Mouse (Mus musculus): ENCODE results near the gene C1qtnf6. TPM values are rescaled to one million over a fixed set of nuclear protein-coding genes. Genes with fewer than 3 reads are reported as not detected.

C1qtnf6 gene
- polyA plus RNA-seq, 1 experiment from 2014 or later = 8.5 TPM

GRCm38 (mm10) chr15:78486564-78486963, 44.7 kb downstream of the C1qtnf6 start:
- H3K4me3 ChIP-seq = no peak overlapping the region
- 81% methylated on average over 1 of the region's 1 CpGs for WGBS
- ATAC-seq (ENCODE audit: low read depth) = no peak
- H3K9me3 ChIP-seq = no peaks in the 10 kb centered on the region
- H3K27me3 ChIP-seq = no peaks in the 10 kb centered on the region
- H3K4me1 ChIP-seq (replicated peaks) = no peaks in the 10 kb centered on the region
- no peak overlapping the region for H3K9ac ChIP-seq
- no peak overlapping the region for H3K4me2 ChIP-seq
- no peaks in the 10 kb centered on the region for H3K36me3 ChIP-seq
- no peak overlapping the region for H3K27ac ChIP-seq (replicated peaks)

- H3K4me1 ChIP-seq (replicated peaks) = no peaks in the 10 kb centered on the region
- H3K27me3 ChIP-seq = no peaks in the 10 kb centered on the region
- H3K36me3 ChIP-seq = no peaks in the 10 kb centered on the region
- no peak for ATAC-seq (ENCODE audit: low read depth)
- H3K9ac ChIP-seq = no peak overlapping the region
- no peaks in the 10 kb centered on the region for H3K9me3 ChIP-seq
- no peak overlapping the region for H3K4me3 ChIP-seq
- H3K4me2 ChIP-seq = no peak overlapping the region
- 75% methylated on average over 4 of the region's 4 CpGs for WGBS
- H3K27ac ChIP-seq (replicated peaks) = no peak overlapping the region
Observed at GRCm38 (mm10) chr15:78483311-78483710, 47.9 kb downstream of the C1qtnf6 start.

GRCm38 (mm10) chr15:78482518-78482917, 48.7 kb downstream of the C1qtnf6 start:
- no peak for ATAC-seq (ENCODE audit: low read depth)
- Histone ChIP-seq H3K36me3 (no peaks in the 10 kb centered on the region), H3K4me2 (no peak overlapping the region), H3K9ac (no peak overlapping the region), H3K27ac (replicated peaks) (no peak overlapping the region), H3K4me1 (replicated peaks) (no peaks in the 10 kb centered on the region), H3K27me3 (no peaks in the 10 kb centered on the region), H3K4me3 (no peak overlapping the region), H3K9me3 (no peaks in the 10 kb centered on the region)
- WGBS = 71% methylated on average over 3 of the region's 3 CpGs

- H3K36me3 ChIP-seq = no peaks in the 10 kb centered on the region
- no peaks in the 10 kb centered on the region for H3K9me3 ChIP-seq
- no peak overlapping the region for H3K9ac ChIP-seq
- H3K4me3 ChIP-seq = no peak overlapping the region
- H3K4me2 ChIP-seq = no peak overlapping the region
- H3K4me1 ChIP-seq (replicated peaks) = no peaks in the 10 kb centered on the region
- 56% methylated on average over 9 of the region's 9 CpGs for WGBS
- no peaks in the 10 kb centered on the region for H3K27me3 ChIP-seq
- no peak overlapping the region for H3K27ac ChIP-seq (replicated peaks)
- ATAC-seq (ENCODE audit: low read depth) = no peak
Observed at GRCm38 (mm10) chr15:78481448-78482000, 49.7 kb downstream of the C1qtnf6 start.

GRCm38 (mm10) chr15:78480991-78481390, 50.2 kb downstream of the C1qtnf6 start:
- no peak overlapping the region for H3K4me2 ChIP-seq
- no peaks in the 10 kb centered on the region for H3K27me3 ChIP-seq
- no peaks in the 10 kb centered on the region for H3K4me1 ChIP-seq (replicated peaks)
- no peak overlapping the region for H3K9ac ChIP-seq
- no peaks in the 10 kb centered on the region for H3K9me3 ChIP-seq
- no peak overlapping the region for H3K27ac ChIP-seq (replicated peaks)
- no peak for ATAC-seq (ENCODE audit: low read depth)
- 79% methylated on average over 2 of the region's 2 CpGs for WGBS
- H3K36me3 ChIP-seq = no peaks in the 10 kb centered on the region
- H3K4me3 ChIP-seq = no peak overlapping the region

GRCm38 (mm10) chr15:78480111-78480510, 51.1 kb downstream of the C1qtnf6 start:
- ATAC-seq (ENCODE audit: low read depth) = no peak
- Histone ChIP-seq H3K4me3 (no peak overlapping the region), H3K27me3 (no peaks in the 10 kb centered on the region), H3K4me1 (replicated peaks) (no peaks in the 10 kb centered on the region), H3K27ac (replicated peaks) (no peak overlapping the region), H3K9ac (no peak overlapping the region), H3K4me2 (no peak overlapping the region), H3K36me3 (no peaks in the 10 kb centered on the region), H3K9me3 (no peaks in the 10 kb centered on the region)
- WGBS = 81% methylated on average over 7 of the region's 7 CpGs

GRCm38 (mm10) chr15:78479470-78479869, 51.7 kb downstream of the C1qtnf6 start:
- ATAC-seq (ENCODE audit: low read depth) = no peak
- Histone ChIP-seq H3K27me3 (no peaks in the 10 kb centered on the region), H3K4me1 (replicated peaks) (no peaks in the 10 kb centered on the region), H3K9me3 (no peaks in the 10 kb centered on the region), H3K4me3 (no peak overlapping the region), H3K9ac (no peak overlapping the region), H3K27ac (replicated peaks) (no peak overlapping the region), H3K36me3 (no peaks in the 10 kb centered on the region), H3K4me2 (no peak overlapping the region)
- 81% methylated on average over 5 of the region's 5 CpGs for WGBS

- Histone ChIP-seq H3K36me3 (no peaks in the 10 kb centered on the region), H3K27ac (replicated peaks) (no peak overlapping the region), H3K9ac (no peak overlapping the region), H3K27me3 (no peaks in the 10 kb centered on the region), H3K9me3 (no peaks in the 10 kb centered on the region), H3K4me3 (no peak overlapping the region), H3K4me1 (replicated peaks) (no peaks in the 10 kb centered on the region), H3K4me2 (no peak overlapping the region)
- no peak for ATAC-seq (ENCODE audit: low read depth)
- 93% methylated on average over 4 of the region's 4 CpGs for WGBS
Observed at GRCm38 (mm10) chr15:78478073-78478472, 53.1 kb downstream of the C1qtnf6 start.

- 90% methylated on average over 1 of the region's 1 CpGs for WGBS
- H3K9ac ChIP-seq = no peak overlapping the region
- no peaks in the 10 kb centered on the region for H3K9me3 ChIP-seq
- H3K4me1 ChIP-seq (replicated peaks) = no peaks in the 10 kb centered on the region
- H3K27ac ChIP-seq (replicated peaks) = no peak overlapping the region
- no peak for ATAC-seq (ENCODE audit: low read depth)
- H3K27me3 ChIP-seq = no peaks in the 10 kb centered on the region
- no peak overlapping the region for H3K4me3 ChIP-seq
- no peak overlapping the region for H3K4me2 ChIP-seq
- H3K36me3 ChIP-seq = no peaks in the 10 kb centered on the region
Observed at GRCm38 (mm10) chr15:78476878-78477277, 54.3 kb downstream of the C1qtnf6 start.

- Histone ChIP-seq H3K9ac (no peak overlapping the region), H3K27me3 (no peaks in the 10 kb centered on the region), H3K4me2 (no peak overlapping the region), H3K27ac (replicated peaks) (no peak overlapping the region), H3K4me3 (no peak overlapping the region), H3K4me1 (replicated peaks) (no peaks in the 10 kb centered on the region), H3K36me3 (no peaks in the 10 kb centered on the region), H3K9me3 (no peaks in the 10 kb centered on the region)
- ATAC-seq (ENCODE audit: low read depth) = no peak
- 68% methylated on average over 3 of the region's 3 CpGs for WGBS
Observed at GRCm38 (mm10) chr15:78475604-78476031, 55.6 kb downstream of the C1qtnf6 start.

GRCm38 (mm10) chr15:78473442-78473841, 57.8 kb downstream of the C1qtnf6 start:
- no peak overlapping the region for H3K27ac ChIP-seq (replicated peaks)
- no peak overlapping the region for H3K4me3 ChIP-seq
- WGBS = 78% methylated on average over 6 of the region's 6 CpGs
- no peaks in the 10 kb centered on the region for H3K36me3 ChIP-seq
- H3K9me3 ChIP-seq = no peaks in the 10 kb centered on the region
- no peak overlapping the region for H3K9ac ChIP-seq
- no peaks in the 10 kb centered on the region for H3K27me3 ChIP-seq
- ATAC-seq (ENCODE audit: low read depth) = no peak
- H3K4me2 ChIP-seq = no peak overlapping the region
- H3K4me1 ChIP-seq (replicated peaks) = no peaks in the 10 kb centered on the region
